Mouse (Mus musculus) T-helper 2 cell (primary cell): ENCODE results near the gene Prox1.

Source experiments
- in situ Hi-C: fragments of 300-600 bp; cut with MboI, MseI; formaldehyde crosslinking; loops from one replicate; pipeline ENCODE4 v1.15.1; 2025; ENCODE audit warnings: high pct_unique_total_duplicates

The Prox1 gene

DNA sequence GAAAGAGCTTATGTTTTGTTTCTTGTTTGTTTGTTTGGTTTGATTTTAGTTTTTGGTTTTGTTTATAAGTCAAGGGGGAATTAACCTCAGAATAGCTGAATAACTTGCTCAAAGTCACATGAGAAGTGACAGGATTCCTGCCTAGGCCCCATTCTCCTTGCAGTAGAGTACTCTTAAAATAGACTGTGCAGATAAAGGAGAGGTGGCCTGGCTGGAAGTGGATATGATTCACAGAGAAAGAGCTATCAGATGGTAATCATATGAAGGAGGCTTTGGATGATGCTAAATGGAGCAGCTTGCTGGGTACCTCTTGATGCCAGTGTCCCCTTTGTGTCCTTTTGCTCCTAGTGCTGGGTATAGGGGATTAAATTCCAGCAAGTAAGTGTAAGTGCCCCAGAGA, 26.1 kb downstream of the Prox1 start:
- in situ Hi-C loops, result no loop called here

DNA sequence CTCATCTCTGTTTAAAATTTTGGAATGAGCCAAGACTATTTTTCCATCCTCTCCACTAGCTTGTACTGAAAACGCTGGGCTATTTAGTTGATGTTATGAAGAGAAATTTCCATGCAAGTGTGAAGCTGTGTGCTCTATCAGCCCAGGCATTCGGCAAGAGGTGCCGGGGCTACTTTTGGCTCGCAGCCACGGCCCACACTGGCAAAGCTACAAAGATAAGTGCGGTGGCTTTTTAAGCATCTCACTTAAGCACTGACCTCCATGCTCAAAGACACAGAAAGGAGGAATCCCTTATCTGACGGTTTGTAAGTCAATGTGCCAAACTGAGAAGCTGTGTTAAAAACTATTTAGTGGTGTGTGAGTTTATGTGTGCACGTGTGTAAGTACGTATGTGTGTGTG, 26.9 kb downstream of the Prox1 start:
- in situ Hi-C loops, result no loop called here

GRCm38 (mm10) chr1:190142584-190142983, 27.9 kb downstream of the Prox1 start:
- in situ Hi-C loops, result no loop called here

- in situ Hi-C loops, result no loop called here
Measured at GRCm38 (mm10) chr1:190140519-190140918, 30.0 kb downstream of the Prox1 start.

DNA sequence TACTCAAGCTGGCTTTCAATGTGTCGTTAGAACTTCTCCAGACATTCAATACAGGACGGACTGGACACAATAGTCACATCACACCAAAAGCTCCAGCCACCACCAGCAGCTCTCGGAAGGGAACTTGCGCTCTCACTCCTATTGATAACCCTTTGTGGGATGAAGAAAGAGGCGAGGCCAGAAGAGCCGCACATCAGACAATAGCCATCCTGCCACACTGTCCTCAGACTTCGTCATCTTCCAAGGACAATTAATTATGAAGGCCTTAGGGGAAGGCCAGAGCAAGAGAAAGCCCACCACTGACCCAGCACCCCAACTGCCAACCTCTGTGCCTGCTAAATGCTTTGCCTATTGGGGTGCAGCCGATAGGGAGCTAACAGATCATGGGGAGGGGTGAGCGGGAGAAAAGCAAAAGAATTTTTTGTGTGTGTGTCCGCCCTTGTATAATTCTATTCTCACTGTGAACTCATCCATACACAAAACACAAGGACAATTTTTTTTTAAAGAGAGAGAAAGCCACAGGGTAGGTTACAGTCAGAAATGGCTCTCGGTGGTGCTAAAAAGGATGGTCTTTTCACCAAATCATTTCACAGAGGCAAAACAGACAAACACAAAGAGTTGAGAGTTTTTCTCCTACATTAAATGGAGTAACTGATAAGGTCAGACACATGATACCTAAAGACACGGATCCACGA, 30.7 kb downstream of the Prox1 start:
- in situ Hi-C loops, result no loop called here

DNA sequence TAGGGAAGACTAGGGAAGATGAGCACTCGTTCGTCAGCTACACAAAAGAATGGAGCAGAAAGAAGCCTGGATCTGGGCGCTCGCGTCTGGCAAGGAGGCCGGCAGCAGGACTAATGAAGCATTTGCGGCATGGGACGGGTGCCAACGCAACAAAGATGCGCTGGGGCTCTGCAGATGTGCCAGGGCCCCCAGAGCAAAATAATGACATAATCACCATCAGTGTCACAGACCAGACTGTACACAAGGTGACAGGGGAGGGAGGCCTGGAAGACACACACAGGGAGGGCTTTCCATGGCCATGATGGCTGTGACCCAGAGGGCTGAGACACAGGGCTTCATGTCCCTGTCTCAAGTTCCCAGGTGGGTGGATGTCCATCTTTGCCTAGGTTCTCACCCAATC, 32.6 kb downstream of the Prox1 start:
- in situ Hi-C loops, result no loop called here

DNA sequence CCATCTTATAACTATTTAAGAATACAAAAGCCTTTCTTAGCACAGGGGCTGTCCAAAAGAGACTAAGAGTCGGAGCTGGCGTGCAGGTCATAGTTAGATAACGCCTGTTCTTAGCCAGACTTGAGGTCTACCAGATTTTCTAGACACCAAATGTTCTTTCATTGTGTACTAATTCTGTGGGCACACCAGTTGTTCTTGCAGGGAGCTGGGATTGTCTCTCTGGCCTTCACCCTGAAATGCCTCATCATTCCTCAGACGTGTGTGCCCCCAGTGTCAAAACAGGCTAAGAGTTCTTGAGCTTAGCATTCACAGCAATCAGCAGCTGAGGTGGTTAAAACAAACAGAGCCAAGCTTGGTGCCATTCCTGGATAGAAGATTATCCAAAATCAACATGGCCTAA, 37.6 kb downstream of the Prox1 start:
- in situ Hi-C loops, result no loop called here

- in situ Hi-C loops, result no loop called here
Measured at GRCm38 (mm10) chr1:190130888-190131287, 39.6 kb downstream of the Prox1 start.

GRCm38 (mm10) chr1:190129553-190129952, 41.0 kb downstream of the Prox1 start:
- in situ Hi-C loops, result no loop called here

GRCm38 (mm10) chr1:190128674-190129322, 41.7 kb downstream of the Prox1 start:
- in situ Hi-C loops, result no loop called here

DNA sequence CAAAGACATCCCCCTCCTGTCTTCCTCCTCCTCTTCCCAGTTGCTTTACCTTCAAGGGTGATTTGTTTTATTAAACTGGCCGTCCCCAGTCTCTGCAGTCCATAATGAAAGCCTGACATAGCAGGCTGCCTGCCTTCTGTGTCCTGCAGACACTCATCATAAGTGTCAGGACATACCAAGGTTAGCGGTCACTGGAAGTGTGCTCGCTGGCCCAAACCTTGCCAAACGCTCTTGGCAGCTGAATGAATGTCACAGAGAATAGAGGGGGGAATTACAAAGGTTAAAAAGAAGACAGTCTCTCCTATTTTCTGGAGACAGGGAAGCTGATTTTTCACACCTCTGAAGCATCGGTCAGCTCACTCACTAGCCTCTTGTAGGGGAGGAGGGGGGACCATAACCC, 42.6 kb downstream of the Prox1 start:
- in situ Hi-C loops, result no loop called here

DNA sequence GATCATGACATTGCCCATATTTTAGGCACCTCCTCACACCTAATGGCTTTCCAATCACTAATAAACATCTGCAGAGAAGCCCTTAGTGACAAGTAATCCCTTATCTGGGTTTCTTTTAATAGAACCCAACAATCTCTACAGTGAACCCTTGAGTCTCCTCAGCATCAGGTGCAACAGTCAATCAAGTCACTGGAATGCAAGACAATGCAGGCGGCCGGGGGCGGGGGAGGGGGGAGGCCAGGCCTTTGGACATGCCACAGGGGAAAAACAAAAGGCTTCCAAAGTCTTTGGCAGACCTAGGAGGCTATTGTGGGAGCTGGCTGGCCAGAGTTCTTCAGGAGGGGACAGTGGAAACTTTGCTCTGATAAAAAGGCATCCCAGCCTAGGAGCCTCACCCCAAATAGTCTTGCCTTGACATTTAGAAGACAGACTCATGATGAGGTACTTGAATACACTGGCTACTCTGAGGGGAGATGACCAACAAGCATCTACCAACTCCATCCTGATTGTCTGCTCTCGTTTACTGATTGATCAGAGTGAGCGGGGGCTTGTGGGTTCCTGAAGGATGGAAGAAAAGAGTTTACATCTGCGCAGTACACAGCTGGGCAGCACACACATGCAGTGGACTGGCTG, 43.2 kb downstream of the Prox1 start:
- in situ Hi-C loops, result no loop called here

DNA sequence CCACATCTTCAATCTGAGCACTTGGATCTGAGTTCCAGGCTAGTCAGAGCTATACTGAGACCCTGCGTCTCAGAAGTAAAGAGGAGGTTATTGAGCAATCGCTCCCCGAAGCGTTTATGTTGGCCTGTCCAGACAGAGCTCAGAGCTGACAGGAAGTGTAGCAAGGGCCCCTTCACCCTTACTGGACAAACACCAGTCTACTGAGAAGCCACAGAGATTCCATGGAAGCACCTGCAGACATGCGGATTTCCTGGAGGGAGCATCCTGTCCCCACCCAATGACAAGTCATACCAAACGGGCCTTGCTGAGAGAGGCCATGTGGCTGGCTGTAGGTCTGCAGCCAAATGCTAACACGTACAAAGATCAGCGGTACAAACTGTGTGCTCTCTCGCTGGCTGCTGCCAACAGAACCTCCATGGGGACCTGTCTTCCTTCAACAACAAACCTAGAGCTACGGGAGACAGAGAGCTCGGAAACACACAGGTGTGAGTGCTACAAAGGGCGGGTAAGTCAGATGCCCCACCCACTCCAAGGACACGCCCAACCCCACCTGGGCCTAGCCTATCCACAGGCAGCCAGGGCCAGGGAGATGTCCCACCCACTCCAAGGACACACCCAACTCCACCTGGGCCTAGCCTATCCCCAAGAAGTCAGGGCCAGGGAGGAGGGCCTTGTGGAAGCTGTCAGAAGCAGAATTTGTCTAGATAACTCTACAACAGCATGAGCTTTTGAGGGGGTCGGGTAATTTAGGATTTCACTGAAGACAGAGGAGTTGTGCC, 45.4 kb downstream of the Prox1 start:
- in situ Hi-C loops, result no loop called here

GRCm38 (mm10) chr1:190123404-190123803, 47.1 kb downstream of the Prox1 start:
- in situ Hi-C loops, result no loop called here

DNA sequence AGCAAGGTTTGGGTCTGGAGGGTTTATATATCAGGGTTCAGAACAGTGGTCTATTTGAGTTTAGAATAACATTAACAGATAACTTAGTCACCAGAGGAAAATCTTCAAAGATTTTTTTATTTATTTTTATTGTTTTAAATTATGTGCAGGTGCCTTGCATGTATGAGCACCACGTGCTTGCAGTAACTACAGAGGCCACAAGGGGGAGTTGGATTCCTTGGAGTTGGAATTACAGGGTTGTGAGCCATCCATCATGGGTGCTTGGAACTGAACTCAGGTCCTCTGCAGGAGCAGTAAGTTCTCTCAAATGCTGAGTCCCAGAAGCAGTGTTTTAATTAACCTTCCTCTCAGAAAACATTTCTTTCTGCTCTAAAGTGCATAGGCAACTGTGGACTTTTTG, 54.5 kb downstream of the Prox1 start:
- in situ Hi-C loops, result no loop called here

DNA sequence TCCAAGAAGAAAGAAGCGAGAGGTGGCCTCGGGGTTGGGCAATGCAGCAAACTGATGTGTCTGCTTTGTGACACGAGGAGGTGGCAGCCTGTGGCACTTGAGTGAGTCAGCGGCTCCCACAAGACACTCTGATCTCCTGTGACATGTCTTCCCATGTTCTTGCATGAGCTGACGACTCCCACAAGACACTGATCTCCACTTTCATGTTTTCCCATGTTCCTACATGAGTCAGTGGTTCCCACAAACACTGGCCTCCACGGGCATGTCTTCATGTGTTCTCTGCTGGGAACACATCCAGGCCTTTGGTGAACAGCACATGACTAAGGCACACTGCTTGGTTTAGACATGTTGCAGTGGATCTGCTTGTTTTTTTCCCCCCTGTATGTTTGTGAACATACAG, 58.8 kb downstream of the Prox1 start:
- in situ Hi-C loops, result no loop called here

- in situ Hi-C loops, result no loop called here
Measured at GRCm38 (mm10) chr1:190107587-190107986, 62.9 kb downstream of the Prox1 start.

GRCm38 (mm10) chr1:190106674-190107420, 63.7 kb downstream of the Prox1 start:
- in situ Hi-C loops, result no loop called here

- in situ Hi-C loops, result no loop called here
Measured at GRCm38 (mm10) chr1:190106060-190106459, 64.5 kb downstream of the Prox1 start.

DNA sequence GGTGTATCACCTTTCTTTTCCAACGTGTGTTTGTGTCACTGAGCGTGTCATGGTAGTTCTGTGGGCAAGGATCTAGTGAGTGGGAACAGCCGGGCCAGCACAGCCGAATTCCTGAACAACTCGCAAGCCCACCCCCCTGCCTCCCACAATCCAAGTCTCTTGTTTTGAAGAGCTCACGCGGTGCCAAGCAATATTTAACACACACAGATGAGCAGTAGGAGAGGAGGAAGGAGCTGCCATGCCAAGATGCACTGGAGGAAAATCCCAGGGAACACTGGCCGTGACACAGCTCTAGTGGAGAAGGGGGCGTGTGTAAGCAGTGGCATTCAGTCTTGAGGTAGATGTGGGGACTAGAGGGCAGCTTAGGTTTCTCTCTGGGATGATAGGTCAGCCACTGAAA, 77.2 kb downstream of the Prox1 start:
- in situ Hi-C loops, result no loop called here

- in situ Hi-C loops, result no loop called here
Measured at GRCm38 (mm10) chr1:190092076-190092475, 78.4 kb downstream of the Prox1 start.

DNA sequence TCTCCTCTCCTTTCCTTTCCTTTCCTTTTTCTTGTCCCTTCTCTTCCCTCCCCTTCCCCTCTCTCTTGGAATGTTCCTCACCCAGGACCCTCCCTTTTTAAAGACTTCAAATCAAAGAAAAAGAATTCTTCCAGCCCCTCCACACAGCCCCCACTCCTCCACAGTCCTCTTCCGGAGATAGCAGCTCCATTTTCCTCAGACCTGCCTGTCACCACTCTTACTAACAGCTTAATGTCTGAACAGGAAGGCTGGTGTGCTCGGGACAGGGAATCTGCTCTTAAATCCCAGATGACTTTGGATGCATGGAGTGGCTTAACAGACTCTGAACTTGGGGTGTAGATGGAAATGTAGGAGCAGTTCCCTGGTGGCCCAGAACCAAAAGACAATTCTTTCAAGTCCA, 81.6 kb downstream of the Prox1 start:
- in situ Hi-C loops, result no loop called here
